Mouse (Mus musculus) heart, embryonic 13.5 days (tissue): ENCODE results near the gene Gm28230. TPM values are rescaled to one million over a fixed set of nuclear protein-coding genes. Genes with fewer than 3 reads are reported as not detected.
A peak's percentile ranks its signal among the peaks of the same experiment; 100 is the strongest.

Source experiments
- ATAC-seq: fragments of 200-750 bp; cut with Nextera tagmentation; 2 replicates; pipeline ENCODE4 v1.8.0; 2017; ENCODE audit warnings: moderate TSS enrichment; ENCODE audit not compliant: insufficient number of reproducible peaks, low FRiP score, low TSS enrichment; ENCODE audit errors: extremely low read depth
- H3K27ac ChIP-seq: fragments of 300-500 bp; sonication (generic); replicated peaks from 2 replicates; pipeline ENCODE4 v1.5.1; 2015; ENCODE audit warnings: moderate library complexity, mild to moderate bottlenecking, inconsistent platforms
- H3K27me3 ChIP-seq: fragments of 300-500 bp; sonication (generic); replicated peaks from 2 replicates; pipeline ENCODE4 v1.6.1; 2015; ENCODE audit warnings: mild to moderate bottlenecking, inconsistent platforms
- H3K36me3 ChIP-seq: fragments of 300-500 bp; sonication (generic); 2 replicates; pipeline ENCODE4 v1.6.1; 2015; ENCODE audit warnings: mild to moderate bottlenecking, inconsistent platforms
- H3K4me1 ChIP-seq: fragments of 300-500 bp; sonication (generic); 2 replicates; pipeline ENCODE4 v1.6.1; 2015; ENCODE audit warnings: inconsistent platforms
- H3K4me2 ChIP-seq: fragments of 300-500 bp; sonication (generic); 2 replicates; pipeline ENCODE4 v1.6.1; 2015; ENCODE audit warnings: inconsistent platforms, mild to moderate bottlenecking, moderate library complexity
- H3K4me3 ChIP-seq: fragments of 300-500 bp; sonication (generic); 2 replicates; pipeline ENCODE4 v1.5.1; 2015; ENCODE audit warnings: moderate library complexity, mild to moderate bottlenecking, inconsistent platforms
- H3K9ac ChIP-seq: fragments of 300-500 bp; sonication (generic); 2 replicates; pipeline ENCODE4 v1.6.1; 2015; ENCODE audit warnings: inconsistent platforms, mild to moderate bottlenecking, moderate library complexity
- H3K9me3 ChIP-seq: fragments of 300-500 bp; sonication (generic); 2 replicates; pipeline ENCODE4 v1.6.1; 2016; ENCODE audit warnings: inconsistent platforms
- WGBS: fragments of 180-500 bp; shearing (Covaris S2); methylation state at CpG from one replicate; pipeline ENCODE4 v1.1.7; 2015; ENCODE audit warnings: mixed read lengths; 5-methylcytosine and 5-hydroxymethylcytosine counted together
- polyA plus RNA-seq: library from polyadenylated mRNA; unstranded; fragments of >200 nt; fragmentation: Nextera tagmentation; extraction: Ambion mirVana; gene quantifications from 2 replicates; pipeline ENCODE4 v1.2.1, GENCODE M21; 2015

Gm28230 gene
- polyA plus RNA-seq, 1 experiment from 2014 or later, result 0.09 TPM

- 9% methylated on average over 9 of the region's 9 CpGs for WGBS
- H3K27me3 ChIP-seq, result peaks cover 100% of the 10 kb centered on the region
Observed at GRCm38 (mm10) chr2:74748436-74748995, 22.0 kb downstream of the Gm28230 start.

GRCm38 (mm10) chr2:74749337-74750121 is 23.0 kb downstream of the Gm28230 start:
- Histone ChIP-seq H3K27ac (no peak overlapping the region), H3K4me1 (peaks cover 27% of the 10 kb centered on the region), H3K9ac (0 out of 2 replicates have a peak overlapping the region, but pooled peaks have one; percentile 24), H3K9me3 (no peaks in the 10 kb centered on the region), H3K36me3 (no peaks in the 10 kb centered on the region), H3K27me3 (peaks cover 100% of the 10 kb centered on the region), H3K4me2 (peak overlapping the region; percentile 65), H3K4me3 (peak overlapping the region; percentile 37)
- ATAC-seq, result no peak
- 1% methylated on average over 47 of the region's 47 CpGs for WGBS

More at GRCm38 (mm10) chr2:74748436-74748995, 22.0 kb downstream of the Gm28230 start:
- Histone ChIP-seq H3K36me3 (no peaks in the 10 kb centered on the region), H3K9me3 (no peaks in the 10 kb centered on the region), H3K27ac (no peak overlapping the region), H3K9ac (no peak overlapping the region), H3K4me1 (peaks cover 27% of the 10 kb centered on the region), H3K4me3 (no peak overlapping the region), H3K4me2 (no peak overlapping the region)
- no peak for ATAC-seq

GRCm38 (mm10) chr2:74750731-74751250 is 24.3 kb downstream of the Gm28230 start:
- no peak overlapping the region for H3K27ac ChIP-seq
- no peaks in the 10 kb centered on the region for H3K9me3 ChIP-seq
- no peaks in the 10 kb centered on the region for H3K36me3 ChIP-seq
- no peak overlapping the region for H3K9ac ChIP-seq
- ATAC-seq, result no peak
- H3K4me1 ChIP-seq, result peaks cover 27% of the 10 kb centered on the region
- H3K4me3 ChIP-seq, result no peak overlapping the region
- no peak overlapping the region for H3K4me2 ChIP-seq
- 24% methylated on average over 5 of the region's 5 CpGs for WGBS
- H3K27me3 ChIP-seq, result peaks cover 98% of the 10 kb centered on the region

GRCm38 (mm10) chr2:74751861-74752260 is 25.3 kb downstream of the Gm28230 start:
- H3K4me2 ChIP-seq, result no peak overlapping the region
- 70% methylated on average over 1 of the region's 1 CpGs for WGBS
- ATAC-seq, result no peak
- H3K9ac ChIP-seq, result no peak overlapping the region
- peaks cover 21% of the 10 kb centered on the region for H3K4me1 ChIP-seq
- no peaks in the 10 kb centered on the region for H3K36me3 ChIP-seq
- H3K27ac ChIP-seq, result no peak overlapping the region
- no peaks in the 10 kb centered on the region for H3K9me3 ChIP-seq
- no peak overlapping the region for H3K4me3 ChIP-seq
- H3K27me3 ChIP-seq, result peaks cover 98% of the 10 kb centered on the region

- WGBS, result 3% methylated on average over 45 of the region's 45 CpGs
- Histone ChIP-seq H3K9ac (peak overlapping the region; percentile 50; the same call in 1 of the 2 replicates), H3K4me2 (peak overlapping the region; percentile 71), H3K27ac (no peak overlapping the region), H3K4me1 (peaks cover 21% of the 10 kb centered on the region), H3K9me3 (no peaks in the 10 kb centered on the region), H3K27me3 (peaks cover 98% of the 10 kb centered on the region), H3K4me3 (peak overlapping the region; percentile 47), H3K36me3 (no peaks in the 10 kb centered on the region)
- ATAC-seq, result no peak
Observed at GRCm38 (mm10) chr2:74752431-74753174, 26.1 kb downstream of the Gm28230 start.

GRCm38 (mm10) chr2:74753175-74753523 is 26.6 kb downstream of the Gm28230 start:
- peak overlapping the region; percentile 71 for H3K4me2 ChIP-seq
- no peaks in the 10 kb centered on the region for H3K9me3 ChIP-seq
- H3K4me1 ChIP-seq, result peaks cover 21% of the 10 kb centered on the region
- no peaks in the 10 kb centered on the region for H3K36me3 ChIP-seq
- no peak overlapping the region for H3K27ac ChIP-seq
- H3K9ac ChIP-seq, result 0 out of 2 replicates have a peak overlapping the region, but pooled peaks have one; percentile 50
- no peak for ATAC-seq
- H3K4me3 ChIP-seq, result peak overlapping the region; percentile 47
- H3K27me3 ChIP-seq, result peaks cover 98% of the 10 kb centered on the region
- WGBS, result 3% methylated on average over 25 of the region's 25 CpGs

GRCm38 (mm10) chr2:74753711-74754110 is 27.2 kb downstream of the Gm28230 start:
- ATAC-seq, result no peak
- Histone ChIP-seq H3K4me3 (no peak overlapping the region), H3K9me3 (no peaks in the 10 kb centered on the region), H3K27ac (no peak overlapping the region), H3K4me1 (peaks cover 21% of the 10 kb centered on the region), H3K4me2 (no peak overlapping the region), H3K36me3 (no peaks in the 10 kb centered on the region), H3K9ac (no peak overlapping the region), H3K27me3 (peaks cover 98% of the 10 kb centered on the region)
- 21% methylated on average over 5 of the region's 5 CpGs for WGBS

GRCm38 (mm10) chr2:74760146-74760545 is 33.6 kb downstream of the Gm28230 start:
- peaks cover 16% of the 10 kb centered on the region for H3K4me1 ChIP-seq
- peaks cover 93% of the 10 kb centered on the region for H3K27me3 ChIP-seq
- no peaks in the 10 kb centered on the region for H3K36me3 ChIP-seq
- H3K27ac ChIP-seq, result no peak overlapping the region
- no peak for ATAC-seq
- no peak overlapping the region for H3K9ac ChIP-seq
- no peak overlapping the region for H3K4me3 ChIP-seq
- H3K4me2 ChIP-seq, result no peak overlapping the region
- no peaks in the 10 kb centered on the region for H3K9me3 ChIP-seq
- 0% methylated on average over 1 of the region's 1 CpGs for WGBS

GRCm38 (mm10) chr2:74761941-74762340 is 35.4 kb downstream of the Gm28230 start:
- Histone ChIP-seq H3K27ac (no peak overlapping the region), H3K9me3 (no peaks in the 10 kb centered on the region), H3K4me1 (peaks cover 16% of the 10 kb centered on the region), H3K4me2 (peak overlapping the region; percentile 82; the same call in 1 of the 2 replicates), H3K9ac (no peak overlapping the region), H3K4me3 (peak overlapping the region; percentile 57), H3K36me3 (no peaks in the 10 kb centered on the region), H3K27me3 (peaks cover 95% of the 10 kb centered on the region)
- 5% methylated on average over 13 of the region's 13 CpGs for WGBS
- ATAC-seq, result no peak

- H3K4me1 ChIP-seq, result peaks cover 16% of the 10 kb centered on the region
- H3K4me2 ChIP-seq, result peak within 1 kb of the TSS; percentile 82
- no peaks in the 10 kb centered on the region for H3K36me3 ChIP-seq
- 1% methylated on average over 59 of the region's 61 CpGs for WGBS
- no peaks in the 10 kb centered on the region for H3K9me3 ChIP-seq
- no peak for ATAC-seq
- H3K4me3 ChIP-seq, result peak within 1 kb of the TSS; percentile 57
- H3K27ac ChIP-seq, result no peak within 1 kb of the TSS
- peak within 1 kb of the TSS; percentile 64 for H3K9ac ChIP-seq
- peaks cover 91% of the 10 kb centered on the region for H3K27me3 ChIP-seq
Observed at GRCm38 (mm10) chr2:74762522-74763244, 36.2 kb downstream of the Gm28230 start, which contains the start of gene Hoxd1. Hoxd1 (plus strand) TSS chr2:74762980.
